Mouse (Mus musculus) MEL (cell line): Measurements from ENCODE around the gene Rps6ka4. TPM values are rescaled to one million over a fixed set of nuclear protein-coding genes. Genes with fewer than 3 reads are reported as not detected.

ENCODE experiments used
- DNase-seq: peaks from one replicate; pipeline ENCODE4 v3.0.0; 2011; ENCODE audit warnings: low read depth, low spot score
- H3K27ac ChIP-seq: 2 replicates; pipeline ENCODE4 v1.5.1; 2012; ENCODE audit warnings: low read depth, mild to moderate bottlenecking, control low read depth, low read length, moderate library complexity; ENCODE audit not compliant: control insufficient read depth
- H3K27me3 ChIP-seq, 2 experiments: fragments of 150-350 bp in 1 of 2; sonication (generic) in 1 of 2; 2 replicates each; pipeline ENCODE4 v1.6.1; 2012; ENCODE audit warnings: low read length in 2 of 2, mild to moderate bottlenecking in 2 of 2, improper control_type of control experiment in 1 of 2, moderate library complexity in 1 of 2; ENCODE audit not compliant: insufficient read depth in 2 of 2, control insufficient read depth in 1 of 2
- H3K36me3 ChIP-seq, 2 experiments: 2 replicates each; pipeline ENCODE4 v1.6.1; 2012 to 2014; ENCODE audit warnings: low read length in 2 of 2, improper control_type of control experiment in 1 of 2, inconsistent platforms in 1 of 2, mild to moderate bottlenecking in 1 of 2; ENCODE audit not compliant: insufficient read depth in 2 of 2, control insufficient read depth in 1 of 2
- H3K4me1 ChIP-seq, 2 experiments: fragments of 150-350 bp in 1 of 2; sonication (generic) in 1 of 2; 2 replicates each; pipeline ENCODE4 v1.6.1; 2012; ENCODE audit warnings: low read length in 2 of 2, improper control_type of control experiment in 1 of 2, mild to moderate bottlenecking in 1 of 2; ENCODE audit not compliant: insufficient read depth in 2 of 2, control insufficient read depth in 1 of 2
- H3K4me3 ChIP-seq, 2 experiments: fragments of 150-350 bp in 1 of 2; sonication (generic) in 1 of 2; 2 replicates each; pipeline ENCODE4 v1.5.1; 2012; ENCODE audit warnings: low read depth in 2 of 2, low read length in 2 of 2, mild to moderate bottlenecking in 2 of 2, moderate library complexity in 2 of 2, control low read depth in 1 of 2, improper control_type of control experiment in 1 of 2; ENCODE audit not compliant: control insufficient read depth in 1 of 2, insufficient read depth in 1 of 2
- H3K79me2 ChIP-seq: 2 replicates; pipeline ENCODE4 v1.6.1; 2012; ENCODE audit warnings: mild to moderate bottlenecking, low read length, moderate library complexity; ENCODE audit not compliant: control insufficient read depth, poor library complexity, insufficient read depth
- H3K9ac ChIP-seq: 2 replicates; pipeline ENCODE4 v1.6.1; 2012; ENCODE audit warnings: low read depth, mild to moderate bottlenecking, control low read depth, low read length, moderate library complexity; ENCODE audit not compliant: control insufficient read depth, poor library complexity, severe bottlenecking
- H3K9me3 ChIP-seq: fragments of 150-350 bp; sonication (generic); replicated peaks from 2 replicates; pipeline ENCODE4 v1.6.1; 2012; ENCODE audit warnings: mild to moderate bottlenecking, low read length, improper control_type of control experiment, moderate library complexity; ENCODE audit not compliant: insufficient read depth
- CHD1 ChIP-seq: IDR thresholded peaks from 2 replicates; pipeline ENCODE4 v1.6.1; 2012; ENCODE audit warnings: low read depth, mild to moderate bottlenecking, inconsistent platforms, low read length, improper control_type of control experiment
- CHD2 ChIP-seq: IDR thresholded peaks from 2 replicates; pipeline ENCODE4 v1.6.1; 2011; ENCODE audit warnings: low read length, improper control_type of control experiment
- CTCF ChIP-seq, 3 experiments: IDR thresholded peaks in 2 of 3; conservative IDR thresholded peaks in 1 of 3; 2 replicates each; pipeline ENCODE4 v1.5.1; 2011 to 2012; ENCODE audit warnings: low read length in 3 of 3, low read depth in 2 of 3, mild to moderate bottlenecking in 2 of 3, improper control_type of control experiment in 1 of 3, inconsistent platforms in 1 of 3, mixed read lengths in 1 of 3, moderate library complexity in 1 of 3; ENCODE audit not compliant: control insufficient read depth in 1 of 3, insufficient read depth in 1 of 3, poor library complexity in 1 of 3, severe bottlenecking in 1 of 3
- E2F4 ChIP-seq: IDR thresholded peaks from 2 replicates; pipeline ENCODE4 v1.6.1; 2011; ENCODE audit warnings: low read depth, low read length, improper control_type of control experiment, borderline replicate concordance
- ELF1 ChIP-seq: IDR thresholded peaks from 2 replicates; pipeline ENCODE4 v1.6.1; 2014; ENCODE audit warnings: low read depth, mild to moderate bottlenecking, inconsistent platforms, low read length, improper control_type of control experiment, moderate library complexity
- EP300 ChIP-seq, 2 experiments: IDR thresholded peaks; 2 replicates each; pipeline ENCODE4 v1.6.1; 2011; ENCODE audit warnings: improper control_type of control experiment in 2 of 2, low read length in 2 of 2, low read depth in 1 of 2, mild to moderate bottlenecking in 1 of 2
- ETS1 ChIP-seq: IDR thresholded peaks from 2 replicates; pipeline ENCODE4 v1.6.1; 2012; ENCODE audit warnings: low read depth, mild to moderate bottlenecking, inconsistent platforms, low read length, improper control_type of control experiment, moderate library complexity
- GABPA ChIP-seq: IDR thresholded peaks from 2 replicates; pipeline ENCODE4 v1.6.1; 2012; ENCODE audit warnings: low read depth, mild to moderate bottlenecking, inconsistent platforms, low read length, improper control_type of control experiment, moderate library complexity
- GATA1 ChIP-seq: IDR thresholded peaks from 2 replicates; pipeline ENCODE4 v1.6.1; 2011; ENCODE audit warnings: low read depth, low read length, improper control_type of control experiment
- HCFC1 ChIP-seq: IDR thresholded peaks from 2 replicates; pipeline ENCODE4 v1.6.1; 2012; ENCODE audit warnings: low read depth, mild to moderate bottlenecking, inconsistent platforms, low read length, improper control_type of control experiment, moderate library complexity
- JUND ChIP-seq: IDR thresholded peaks from 2 replicates; pipeline ENCODE4 v1.6.1; 2011; ENCODE audit warnings: low read depth, mild to moderate bottlenecking, improper control_type of control experiment, low read length
- KAT2A ChIP-seq: conservative IDR thresholded peaks from 2 replicates; pipeline ENCODE4 v1.6.1; 2012; ENCODE audit warnings: low read depth, low read length, improper control_type of control experiment, inconsistent platforms
- MAFK ChIP-seq: IDR thresholded peaks from 2 replicates; pipeline ENCODE4 v1.6.1; 2011; ENCODE audit warnings: low read depth, mild to moderate bottlenecking, low read length, improper control_type of control experiment, borderline replicate concordance
- MAX ChIP-seq: IDR thresholded peaks from 2 replicates; pipeline ENCODE4 v1.6.1; 2011; ENCODE audit warnings: low read length, improper control_type of control experiment
- MEF2A ChIP-seq: IDR thresholded peaks from 2 replicates; pipeline ENCODE4 v1.6.1; 2014; ENCODE audit warnings: low read depth, mild to moderate bottlenecking, inconsistent platforms, low read length, improper control_type of control experiment; ENCODE audit not compliant: poor library complexity, insufficient replicate concordance, severe bottlenecking; ENCODE audit errors: extremely low read depth
- MYB ChIP-seq: IDR thresholded peaks from 2 replicates; pipeline ENCODE4 v1.6.1; 2011; ENCODE audit warnings: mild to moderate bottlenecking, low read depth, low read length, improper control_type of control experiment
- NELFE ChIP-seq: IDR thresholded peaks from 2 replicates; pipeline ENCODE4 v1.6.1; 2011; ENCODE audit warnings: low read depth, low read length, improper control_type of control experiment
- NRF1 ChIP-seq: IDR thresholded peaks from 2 replicates; pipeline ENCODE4 v1.6.1; 2014; ENCODE audit warnings: low read depth, mild to moderate bottlenecking, inconsistent platforms, low read length, improper control_type of control experiment, moderate library complexity; ENCODE audit not compliant: poor library complexity, insufficient read depth, severe bottlenecking
- POLR2A ChIP-seq, 2 experiments: IDR thresholded peaks; 2 replicates each; pipeline ENCODE4 v1.6.1; 2011 to 2012; ENCODE audit warnings: low read length in 2 of 2, mild to moderate bottlenecking in 2 of 2, control low read depth in 1 of 2, improper control_type of control experiment in 1 of 2, low read depth in 1 of 2, moderate library complexity in 1 of 2; ENCODE audit not compliant: control insufficient read depth in 1 of 2, insufficient read depth in 1 of 2, poor library complexity in 1 of 2
- POLR2AphosphoS2 ChIP-seq: IDR thresholded peaks from 2 replicates; pipeline ENCODE4 v1.6.1; 2011; ENCODE audit warnings: low read length, improper control_type of control experiment
- RCOR1 ChIP-seq: IDR thresholded peaks from 2 replicates; pipeline ENCODE4 v1.6.1; 2012; ENCODE audit warnings: low read depth, mild to moderate bottlenecking, inconsistent platforms, low read length, improper control_type of control experiment
- SIN3A ChIP-seq: IDR thresholded peaks from 2 replicates; pipeline ENCODE4 v1.6.1; 2012; ENCODE audit warnings: low read length, improper control_type of control experiment, inconsistent platforms
- SMC3 ChIP-seq: IDR thresholded peaks from 2 replicates; pipeline ENCODE4 v1.6.1; 2011; ENCODE audit warnings: low read depth, low read length, improper control_type of control experiment
- TBP ChIP-seq: IDR thresholded peaks from 2 replicates; pipeline ENCODE4 v1.8.0; 2011; ENCODE audit warnings: low read depth, low read length, improper control_type of control experiment
- TCF12 ChIP-seq: IDR thresholded peaks from 2 replicates; pipeline ENCODE4 v1.6.1; 2014; ENCODE audit warnings: low read depth, mild to moderate bottlenecking, inconsistent platforms, low read length, improper control_type of control experiment, moderate library complexity
- UBTF ChIP-seq: IDR thresholded peaks from 2 replicates; pipeline ENCODE4 v1.6.1; 2012; ENCODE audit warnings: low read depth, mild to moderate bottlenecking, inconsistent platforms, low read length, improper control_type of control experiment, moderate library complexity, borderline replicate concordance; ENCODE audit not compliant: insufficient read depth
- USF1 ChIP-seq: IDR thresholded peaks from 2 replicates; pipeline ENCODE4 v1.6.1; 2014; ENCODE audit warnings: low read depth, mild to moderate bottlenecking, inconsistent platforms, low read length, improper control_type of control experiment, moderate library complexity
- USF2 ChIP-seq, 2 experiments: IDR thresholded peaks; 2 replicates each; pipeline ENCODE4 v1.6.1; 2011 to 2012; ENCODE audit warnings: improper control_type of control experiment in 2 of 2, low read length in 2 of 2, borderline replicate concordance in 1 of 2, inconsistent platforms in 1 of 2, low read depth in 1 of 2, mild to moderate bottlenecking in 1 of 2; ENCODE audit not compliant: insufficient read depth in 1 of 2
- ZC3H11A ChIP-seq: IDR thresholded peaks from 2 replicates; pipeline ENCODE4 v1.6.1; 2012; ENCODE audit warnings: low read depth, mild to moderate bottlenecking, inconsistent platforms, low read length, improper control_type of control experiment
- ZKSCAN1 ChIP-seq: IDR thresholded peaks from 2 replicates; pipeline ENCODE4 v1.6.1; 2012; ENCODE audit warnings: low read depth, mild to moderate bottlenecking, inconsistent platforms, low read length, improper control_type of control experiment, moderate library complexity
- ZMIZ1 ChIP-seq: IDR thresholded peaks from 2 replicates; pipeline ENCODE4 v1.6.1; 2012; ENCODE audit warnings: low read depth, mild to moderate bottlenecking, inconsistent platforms, low read length, improper control_type of control experiment, moderate library complexity
- polyA plus RNA-seq, 2 experiments: library from polyadenylated mRNA; stranded (reverse) in 1 of 2; unstranded in 1 of 2; fragments of >175 nt in 1 of 2; fragments of >200 nt in 1 of 2; gene quantifications; 2 replicates each; pipeline versions ENCODE4 v1.2.1 to v1.2.4; 2012; ENCODE audit warnings: low replicate concordance in 2 of 2, low read depth in 1 of 2; ENCODE audit not compliant: insufficient read length in 2 of 2, insufficient read depth in 1 of 2, missing spikeins in 1 of 2
- total RNA-seq: library from RNA; depleted of rRNA; stranded (reverse); fragments of 300-350 nt; gene quantifications from 2 replicates; pipeline ENCODE4 v1.2.3, GENCODE M21; 2012

Rps6ka4 gene
- total and polyA plus RNA-seq, 3 experiments = 4.7 to 7.3 TPM; not detected in 1

DNA sequence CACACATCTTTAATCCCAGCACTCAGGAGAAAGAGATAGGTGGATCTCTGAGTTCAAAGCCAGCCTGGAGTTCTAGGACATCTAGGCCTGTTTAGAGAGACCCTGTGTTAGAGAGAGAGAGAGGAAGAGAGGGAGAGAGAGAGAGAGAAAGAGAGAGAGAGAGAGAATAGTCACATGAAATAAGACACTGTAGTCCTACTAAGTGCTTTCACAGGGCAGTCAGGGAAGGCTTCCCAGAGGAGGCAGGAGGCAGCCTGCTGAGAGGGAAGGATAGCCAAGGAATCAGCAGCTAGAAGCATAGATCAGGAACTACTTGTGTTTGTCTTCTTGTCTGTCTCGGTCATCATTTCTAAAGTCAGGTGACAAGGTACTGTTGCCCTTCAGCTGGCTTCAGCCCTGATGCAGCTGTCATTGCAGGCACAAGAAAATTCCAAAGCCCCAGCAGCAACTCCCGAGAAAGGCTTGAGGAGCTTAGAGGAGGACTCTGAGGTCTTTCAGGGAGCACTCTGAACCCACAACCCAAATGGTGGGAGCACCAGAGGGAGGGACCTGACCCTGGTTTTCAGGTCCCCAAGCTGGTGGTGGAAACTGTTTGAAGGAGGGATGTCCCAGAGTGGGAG lies 18.7 kb upstream of the Rps6ka4 start:
- Histone ChIP-seq H3K79me2 (peaks cover 9% of the 10 kb centered on the region), H3K4me1 (peaks cover 7 to 8% of the 10 kb centered on the region in 2 experiments; a peak in 3 of 4 replicates), H3K27me3 (no peaks in the 10 kb centered on the region), H3K9ac (no peak overlapping the region), H3K36me3 (peaks cover 2 to 11% of the 10 kb centered on the region in 2 experiments; a peak in 2 of 4 replicates)
- no peak for DNase-seq
- TF ChIP-seq MEF2A = no peak
- TF ChIP-seq ZKSCAN1 = peak; percentile 91
- TF ChIP-seq, all 39 proteins: peak for 1
- no peaks in the 10 kb centered on the region for H3K9me3 ChIP-seq
- H3K27ac ChIP-seq = no peak overlapping the region
- H3K4me3 ChIP-seq = no peak overlapping the region; a peak in 1 of 4 replicates

DNA sequence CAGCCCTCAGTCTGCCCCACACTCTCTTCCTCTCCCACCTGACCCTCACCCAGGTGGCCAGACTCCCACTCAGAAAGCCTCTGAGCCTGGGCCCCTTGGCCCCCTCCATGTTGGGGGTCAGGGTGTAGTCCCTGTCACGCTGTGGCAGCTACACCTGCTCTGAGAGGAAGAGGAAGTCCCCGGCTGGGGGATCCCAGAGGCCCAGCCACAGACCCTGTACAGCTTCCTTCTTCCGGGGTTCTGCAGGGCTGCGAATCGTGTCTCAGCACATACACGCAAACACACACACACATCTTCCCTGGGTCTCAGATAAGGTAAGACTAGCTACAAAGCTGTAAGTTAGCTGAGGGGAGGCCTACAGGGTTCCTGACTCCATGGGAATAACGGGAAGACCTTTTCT lies 17.6 kb upstream of the Rps6ka4 start, which contains the start of gene Ccdc88b:
Gene Ccdc88b, minus strand, starts transcription at position 181 of the 400 bp plus-strand sequence.
- peak within 1 kb of the TSS; percentile 58 for H3K9ac ChIP-seq
- DNase-seq = peak; percentile 90
- H3K9me3 ChIP-seq = no peaks in the 10 kb centered on the region
- H3K79me2 ChIP-seq = peaks cover 9% of the 10 kb centered on the region
- peaks cover 7 to 8% of the 10 kb centered on the region in 2 experiments; a peak in 3 of 4 replicates for H3K4me1 ChIP-seq
- H3K4me3 ChIP-seq = peak within 1 kb of the TSS; percentile 42 to 50
- H3K27ac ChIP-seq = peak within 1 kb of the TSS; percentile 58
- peaks cover 2 to 11% of the 10 kb centered on the region in 2 experiments; a peak in 2 of 4 replicates for H3K36me3 ChIP-seq
- H3K27me3 ChIP-seq = no peaks in the 10 kb centered on the region
- TF ChIP-seq EP300 (IDR thresholded peaks at IDR 0.05; ENCODE audit: low read depth in 1 of 2, low read length in 2 of 2) = peak in 1 of 2 experiments; percentile 39; a peak in 2 of 4 replicates
- no peak for TF ChIP-seq CHD1
- TF ChIP-seq POLR2A (IDR thresholded peaks at IDR 0.05; ENCODE audit: control insufficient read depth in 1 of 2, insufficient read depth in 1 of 2, low read depth in 1 of 2, low read length in 2 of 2, poor library complexity in 1 of 2) = peak; percentile 43 to 85; a peak in 3 of 4 replicates
- no peak for TF ChIP-seq MAFK
- TF ChIP-seq CTCF (IDR thresholded peaks at IDR 0.05 in 2 of 3, conservative IDR thresholded peaks at IDR 0.05 in 1 of 3; ENCODE audit: control insufficient read depth in 1 of 3, insufficient read depth in 1 of 3, low read depth in 2 of 3, low read length in 3 of 3, poor library complexity in 1 of 3, severe bottlenecking in 1 of 3) = no peak
- TF ChIP-seq ETS1 = peak; percentile 61; the same call in 1 of the 2 replicates
- TF ChIP-seq KAT2A = no peak
- TF ChIP-seq JUND = no peak
- no peak for TF ChIP-seq NRF1
- no peak for TF ChIP-seq E2F4
- peak; percentile 97 for TF ChIP-seq ELF1
- TF ChIP-seq GABPA = no peak
- TF ChIP-seq ZMIZ1 = peak; percentile 42; the same call in 1 of the 2 replicates
- TF ChIP-seq GATA1 = peak; percentile 47; the same call in 1 of the 2 replicates
- no peak; the same call in 1 of the 2 replicates for TF ChIP-seq POLR2AphosphoS2
- no peak for TF ChIP-seq USF2 (IDR thresholded peaks at IDR 0.05; ENCODE audit: borderline replicate concordance in 1 of 2, insufficient read depth in 1 of 2, low read depth in 1 of 2, low read length in 2 of 2)
- no peak for TF ChIP-seq CHD2
- TF ChIP-seq SIN3A = peak; percentile 91
- TF ChIP-seq MYB = no peak
- no peak for TF ChIP-seq USF1
- TF ChIP-seq HCFC1 = peak; percentile 80
- peak; percentile 72 for TF ChIP-seq NELFE
- TF ChIP-seq TCF12 = peak; percentile 67
- peak; percentile 75 for TF ChIP-seq TBP
- TF ChIP-seq MAX = peak; percentile 81
- peak; percentile 28; the same call in 1 of the 2 replicates for TF ChIP-seq RCOR1
- TF ChIP-seq ZC3H11A = no peak
- no peak for TF ChIP-seq UBTF
- TF ChIP-seq SMC3 = no peak
